ENCODE assay signal across 8 mouse cellular contexts in the genomic region with DNA sequence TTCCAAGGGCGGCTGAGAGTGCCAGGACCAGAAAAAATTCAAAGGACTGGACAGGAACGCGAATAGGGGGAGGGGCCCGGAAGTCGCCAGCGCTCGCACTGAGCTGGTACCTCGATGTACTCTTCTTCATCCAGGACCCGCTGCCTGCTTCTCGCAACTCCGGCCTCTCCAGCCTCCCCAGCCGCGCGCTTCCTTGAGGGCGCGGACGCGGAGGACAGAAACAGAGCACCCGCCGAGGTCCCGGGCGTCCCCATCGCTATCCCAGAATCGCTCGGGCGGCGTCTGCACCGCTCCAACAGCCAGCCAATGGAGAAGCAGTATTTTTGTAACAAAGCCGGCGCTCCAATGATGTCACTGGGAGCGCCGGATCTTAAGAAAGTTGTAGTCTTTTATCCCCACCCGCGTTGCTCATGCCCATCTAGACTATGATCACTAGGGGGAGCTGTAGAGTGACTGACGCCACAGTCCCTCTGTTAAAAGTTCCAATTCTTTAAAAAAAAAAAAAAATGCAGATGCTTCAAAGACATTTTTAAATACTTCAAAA. TPM values are rescaled to one million over a fixed set of nuclear protein-coding genes. Genes with fewer than 3 reads are reported as not detected.
DNase-seq lines count a peak whose midpoint lies in the region; ATAC-seq lines count a peak whose summit lies in the region.

A gene (minus strand): TSS at position 297 of the 544 bp plus-strand sequence.

- peak within 1 kb of the TSS; percentile 87 for H3K4me2 ChIP-seq in heart, embryonic 13.5 days
- H3K4me2 ChIP-seq in liver, embryonic 12.5 days = peak within 1 kb of the TSS; percentile 87
- H3K4me2 ChIP-seq in stomach, embryonic 15.5 days = peak within 1 kb of the TSS; percentile 83

- peak; percentile 96 for DNase-seq in CD4-positive, CD25-positive, alpha-beta regulatory T cell, adult 2 months (ENCODE audit: low read depth, low spot score)
- peak; percentile 68 for DNase-seq in fat pad, adult 2 months (ENCODE audit: extremely low read depth, low read depth, low spot score)
- DNase-seq in kidney, postnatal 10 days = peak; percentile 93
- peak; percentile 86 to 90 for DNase-seq in natural killer cell, adult 2 months (ENCODE audit: low spot score in 2 of 2)

- peak; percentile 78 for ATAC-seq in heart, embryonic 13.5 days (ENCODE audit: extremely low read depth, insufficient number of reproducible peaks, low FRiP score, low TSS enrichment)
- peak; percentile 91 for ATAC-seq in liver, embryonic 12.5 days
- peak; percentile 94 for ATAC-seq in stomach, embryonic 15.5 days (ENCODE audit: insufficient read depth, low FRiP score, low read depth)

- peak within 1 kb of the TSS; percentile 82 for H3K9ac ChIP-seq in heart, embryonic 13.5 days
- peak within 1 kb of the TSS; percentile 76 for H3K9ac ChIP-seq in liver, embryonic 12.5 days
- peak within 1 kb of the TSS; percentile 51 for H3K9ac ChIP-seq in stomach, embryonic 15.5 days

- peak within 1 kb of the TSS; percentile 72 for H3K27ac ChIP-seq in brown adipose tissue, adult 24 weeks (replicated peaks; ENCODE audit: low read depth, low read length)
- H3K27ac ChIP-seq in heart, embryonic 13.5 days (replicated peaks) = peak within 1 kb of the TSS; percentile 46; the same call in 1 of the 2 replicates
- H3K27ac ChIP-seq in liver, embryonic 12.5 days = peak within 1 kb of the TSS; percentile 58
- H3K27ac ChIP-seq in stomach, embryonic 15.5 days = peak within 1 kb of the TSS; percentile 68; the same call in 1 of the 2 replicates

- peaks cover 33% of the 10 kb centered on the region for H3K36me3 ChIP-seq in heart, embryonic 13.5 days
- peaks cover 33% of the 10 kb centered on the region for H3K36me3 ChIP-seq in liver, embryonic 12.5 days
- peaks cover 30% of the 10 kb centered on the region for H3K36me3 ChIP-seq in stomach, embryonic 15.5 days

- H3K4me1 ChIP-seq in brown adipose tissue, adult 24 weeks (ENCODE audit: control insufficient read depth, insufficient read depth, insufficient read length, low read length) = no peaks in the 10 kb centered on the region; the same call in 1 of the 2 replicates
- peaks cover 20% of the 10 kb centered on the region for H3K4me1 ChIP-seq in heart, embryonic 13.5 days
- H3K4me1 ChIP-seq in liver, embryonic 12.5 days = peaks cover 24% of the 10 kb centered on the region
- H3K4me1 ChIP-seq in stomach, embryonic 15.5 days = peaks cover 22% of the 10 kb centered on the region

- WGBS in heart, embryonic 13.5 days = under 1% methylated on average over 35 of the region's 35 CpGs
- WGBS in liver, embryonic 12.5 days (ENCODE audit: insufficient replicate concordance) = under 1% methylated on average over 35 of the region's 35 CpGs
- WGBS in stomach, embryonic 15.5 days = 0% methylated on average over 35 of the region's 35 CpGs

- peaks cover 46% of the 10 kb centered on the region for H3K27me3 ChIP-seq in heart, embryonic 13.5 days (replicated peaks)
- peaks cover 46% of the 10 kb centered on the region for H3K27me3 ChIP-seq in liver, embryonic 12.5 days (replicated peaks)
- H3K27me3 ChIP-seq in stomach, embryonic 15.5 days (replicated peaks) = peaks cover 45% of the 10 kb centered on the region

- no peaks in the 10 kb centered on the region for H3K9me3 ChIP-seq in heart, embryonic 13.5 days
- H3K9me3 ChIP-seq in liver, embryonic 12.5 days (replicated peaks) = no peaks in the 10 kb centered on the region
- no peaks in the 10 kb centered on the region for H3K9me3 ChIP-seq in stomach, embryonic 15.5 days

- peak within 1 kb of the TSS; percentile 88 for H3K4me3 ChIP-seq in brown adipose tissue, adult 24 weeks (ENCODE audit: insufficient read depth, low read depth, low read length)
- peak within 1 kb of the TSS; percentile 65 for H3K4me3 ChIP-seq in heart, embryonic 13.5 days
- peak within 1 kb of the TSS; percentile 72 for H3K4me3 ChIP-seq in liver, embryonic 12.5 days
- H3K4me3 ChIP-seq in stomach, embryonic 15.5 days (replicated peaks) = peak within 1 kb of the TSS; percentile 71

RNA-seq across cellular contexts. Expression of the gene that starts here (rescaled TPM):
- 8.3 and 8.8 TPM in 2 replicates for polyA plus RNA-seq in brown adipose tissue, adult 24 weeks (2012; ENCODE audit: insufficient read depth, insufficient read length, missing spikeins)
- 27.5 and 29.8 TPM in 2 replicates for polyA plus RNA-seq in heart, embryonic 13.5 days (2015; fragmentation: Nextera tagmentation; extraction: Ambion mirVana)
- 18.7 and 18.9 TPM in 2 replicates for polyA plus RNA-seq in liver, embryonic 12.5 days (2016; fragmentation: Nextera tagmentation; extraction: Ambion mirVana)
- 31.7 and 35.5 TPM in 2 replicates for polyA plus RNA-seq in stomach, embryonic 15.5 days (2015; fragmentation: Nextera tagmentation; extraction: Ambion mirVana)

Comparison
In these comparisons a context has a peak if more than half of its experiments do, and no peak if none do; other contexts are left out.
1. Peak in every context shown above with its lines: DNase-seq, ATAC-seq, H3K4me3 ChIP-seq and H3K27ac ChIP-seq.